ENCODE assay signal across 19 mouse cellular contexts in the genomic region with DNA sequence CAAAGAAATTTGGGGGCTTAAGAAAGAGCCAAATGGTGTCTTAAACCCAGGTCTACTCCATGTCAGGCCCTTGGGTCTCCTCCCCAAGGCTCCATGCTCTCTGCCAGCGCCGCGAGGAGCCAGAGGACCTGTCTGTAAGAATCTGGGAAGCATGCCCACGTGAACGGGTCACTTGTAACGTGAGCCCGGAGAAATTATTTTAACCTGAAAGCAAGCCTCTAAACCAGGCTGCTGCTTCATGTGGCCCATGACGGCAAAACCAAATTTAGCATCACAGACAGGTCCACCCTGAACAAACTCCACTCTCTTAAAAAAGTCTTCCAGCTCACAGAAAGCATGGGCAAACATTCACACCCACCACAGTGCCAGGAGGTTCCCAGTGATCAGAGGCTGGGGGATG. TPM values are rescaled to one million over a fixed set of nuclear protein-coding genes. Genes with fewer than 3 reads are reported as not detected.
DNase-seq lines count a peak whose midpoint lies in the region; ATAC-seq lines count a peak whose summit lies in the region.
"Had no signal": no experiment of that assay in that cellular context is flagged by ENCODE, and none has a peak within 500 bp of the region (broad histone marks: within the 10 kb centered on the region; RNA-seq: fewer than 3 reads in every experiment).

No protein-coding gene starts in this region.

- no peaks in the 10 kb centered on the region for H3K9me3 ChIP-seq in embryonic facial prominence, embryonic 14.5 days (ENCODE audit: control insufficient read depth, low read length)
- no peaks in the 10 kb centered on the region for H3K9me3 ChIP-seq in embryonic facial prominence, embryonic 10.5 days
- H3K9me3 ChIP-seq: embryonic facial prominence, embryonic 12.5 days; hindbrain, embryonic 13.5 days; intestine, embryonic 15.5 days; limb, embryonic 13.5 days; liver, embryonic 15.5 days; megakaryocyte, embryonic 14.5 days; midbrain, embryonic 15.5 days; stomach, embryonic 15.5 days had no signal

- H3K4me2 ChIP-seq in embryonic facial prominence, embryonic 14.5 days (ENCODE audit: low read depth, low read length) = no peak overlapping the region
- H3K4me2 ChIP-seq: embryonic facial prominence, embryonic 12.5 days; hindbrain, embryonic 13.5 days; intestine, embryonic 15.5 days; limb, embryonic 13.5 days; liver, embryonic 15.5 days; midbrain, embryonic 15.5 days; stomach, embryonic 15.5 days had no signal

- DNase-seq in embryonic facial prominence, embryonic 14.5 days (ENCODE audit: low spot score) = peak; percentile 50
- no peak for DNase-seq in embryonic facial prominence, embryonic 10.5 days (ENCODE audit: low spot score)
- peak; percentile 30 to 42 for DNase-seq in heart, postnatal 14 days
- no peak for DNase-seq in heart, adult 8-10 months (ENCODE audit: low spot score)
- peak; percentile 86 for DNase-seq in brain, adult 2 months (ENCODE audit: low read depth, low spot score)
- DNase-seq in gastrocnemius, postnatal 14 days = peak; percentile 59
- no peak for DNase-seq in embryo, embryonic 11 days
- DNase-seq: adrenal gland, postnatal 14 days; cerebellum, postnatal 36 days had no signal

- ATAC-seq in embryonic facial prominence, embryonic 14.5 days (ENCODE audit: low read depth) = no peak
- ATAC-seq: intestine, embryonic 15.5 days; lung, postnatal 0 days; midbrain, embryonic 15.5 days had no signal

- H3K27ac ChIP-seq in embryonic facial prominence, embryonic 14.5 days (replicated peaks; ENCODE audit: low read depth, low read length) = no peak overlapping the region
- H3K27ac ChIP-seq in embryonic facial prominence, embryonic 10.5 days (replicated peaks) = no peak overlapping the region
- H3K27ac ChIP-seq: embryonic facial prominence, embryonic 12.5 days; hindbrain, embryonic 13.5 days; intestine, embryonic 15.5 days; kidney, postnatal 0 days; limb, embryonic 13.5 days; liver, embryonic 15.5 days; midbrain, embryonic 15.5 days; stomach, embryonic 15.5 days had no signal

- H3K36me3 ChIP-seq in embryonic facial prominence, embryonic 14.5 days (ENCODE audit: control insufficient read depth, insufficient read depth, low read length) = no peaks in the 10 kb centered on the region
- no peaks in the 10 kb centered on the region for H3K36me3 ChIP-seq in embryonic facial prominence, embryonic 10.5 days (replicated peaks)
- H3K36me3 ChIP-seq: embryonic facial prominence, embryonic 12.5 days; hindbrain, embryonic 13.5 days; intestine, embryonic 15.5 days; limb, embryonic 13.5 days; liver, embryonic 15.5 days; midbrain, embryonic 15.5 days; stomach, embryonic 15.5 days had no signal

- no peaks in the 10 kb centered on the region for H3K27me3 ChIP-seq in embryonic facial prominence, embryonic 14.5 days (replicated peaks; ENCODE audit: control insufficient read depth, insufficient read depth, low read length)
- H3K27me3 ChIP-seq in embryonic facial prominence, embryonic 10.5 days (replicated peaks; ENCODE audit: low read depth, poor library complexity, severe bottlenecking) = no peaks in the 10 kb centered on the region
- H3K27me3 ChIP-seq: embryonic facial prominence, embryonic 12.5 days; hindbrain, embryonic 13.5 days; intestine, embryonic 15.5 days; limb, embryonic 13.5 days; liver, embryonic 15.5 days; midbrain, embryonic 15.5 days; stomach, embryonic 15.5 days had no signal

- WGBS in embryonic facial prominence, embryonic 14.5 days = 28% methylated on average over 8 of the region's 8 CpGs
- WGBS in embryonic facial prominence, embryonic 10.5 days = 72% methylated on average over 8 of the region's 8 CpGs

- H3K4me3 ChIP-seq in embryonic facial prominence, embryonic 14.5 days (ENCODE audit: low read depth, low read length) = no peak overlapping the region
- no peak overlapping the region for H3K4me3 ChIP-seq in embryonic facial prominence, embryonic 10.5 days
- H3K4me3 ChIP-seq: embryonic facial prominence, embryonic 12.5 days; hindbrain, embryonic 13.5 days; intestine, embryonic 15.5 days; limb, embryonic 13.5 days; liver, embryonic 15.5 days; megakaryocyte, embryonic 14.5 days; midbrain, embryonic 15.5 days; stomach, embryonic 15.5 days had no signal

- intact Hi-C loops in heart, postnatal 14 days (cut with DNase I) = no loop called here
- intact Hi-C loops in gastrocnemius, postnatal 14 days (cut with DNase I; ENCODE audit: low total_unique reads) = no loop called here

- no peak overlapping the region for H3K9ac ChIP-seq in embryonic facial prominence, embryonic 14.5 days (ENCODE audit: low read depth, low read length)
- H3K9ac ChIP-seq: embryonic facial prominence, embryonic 12.5 days; hindbrain, embryonic 13.5 days; intestine, embryonic 15.5 days; limb, embryonic 13.5 days; liver, embryonic 15.5 days; midbrain, embryonic 15.5 days; stomach, embryonic 15.5 days had no signal

- H3K4me1 ChIP-seq in embryonic facial prominence, embryonic 14.5 days (ENCODE audit: control insufficient read depth, insufficient read depth, low read length) = no peaks in the 10 kb centered on the region
- peaks cover 22% of the 10 kb centered on the region for H3K4me1 ChIP-seq in embryonic facial prominence, embryonic 10.5 days
- H3K4me1 ChIP-seq: liver, embryonic 15.5 days; stomach, embryonic 15.5 days had no signal

RNA-seq across cellular contexts. Expression of a gene that starts 18.2 kb away (rescaled TPM):
- polyA plus RNA-seq in embryonic facial prominence, embryonic 14.5 days (2014; fragmentation: Nextera tagmentation; extraction: Ambion mirVana) = 26.5 and 27.2 TPM in 2 replicates
- polyA plus RNA-seq in embryonic facial prominence, embryonic 10.5 days (2016; fragmentation: Nextera tagmentation; extraction: Ambion mirVana) = 10.7 and 14.7 TPM in 2 replicates
- total RNA-seq in heart, postnatal 14 days (2021) = 10 to 100 TPM; 51.5 to 54.4 TPM
- 100 to 1,000 TPM in 1 of 4 experiments, 10 to 100 TPM in 3; 85.8 to 115 (median 96.0) TPM for total RNA-seq in heart, adult 8-10 months (2022)
- total RNA-seq in gastrocnemius, postnatal 14 days (2021) = 10 to 100 TPM; 46.1 to 56.3 TPM

Comparison
In these comparisons a context has a peak if more than half of its experiments do, and no peak if none do; other contexts are left out.
1. DNase-seq: peak in embryonic facial prominence, embryonic 14.5 days (single experiment), heart, postnatal 14 days (2 of 2), brain, adult 2 months (single experiment) and gastrocnemius, postnatal 14 days (single experiment); none in embryonic facial prominence, embryonic 10.5 days (single experiment), heart, adult 8-10 months (single experiment) and embryo, embryonic 11 days (single experiment).